ENCODE assay signal across 28 mouse cellular contexts in the genomic region with DNA sequence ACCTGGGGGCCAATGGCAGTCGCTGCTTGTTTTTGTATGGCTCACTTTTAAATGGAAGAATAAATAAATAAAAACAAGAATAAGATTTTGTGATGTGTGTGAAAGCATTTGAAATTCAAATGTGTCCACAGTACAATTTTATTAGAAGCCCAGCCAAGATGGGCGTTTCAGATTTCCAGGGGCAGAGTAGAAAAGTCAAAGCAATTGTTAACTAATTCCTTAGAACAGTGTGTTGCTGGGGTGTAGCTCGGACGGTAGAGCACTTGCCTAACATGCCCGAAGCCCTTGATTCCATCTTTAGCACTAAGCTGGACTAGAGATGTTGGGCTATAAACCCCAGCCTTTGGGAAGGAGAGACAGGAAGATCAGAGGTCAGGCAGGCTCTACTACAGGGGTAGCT.
DNase-seq lines count a peak whose midpoint lies in the region; ATAC-seq lines count a peak whose summit lies in the region.
"Had no signal": no experiment of that assay in that cellular context is flagged by ENCODE, and none has a peak within 500 bp of the region (broad histone marks: within the 10 kb centered on the region; RNA-seq: fewer than 3 reads in every experiment).

No protein-coding gene starts in this region.

- no peak overlapping the region for H3K4me3 ChIP-seq in midbrain, embryonic 16.5 days (ENCODE audit: low read depth, low read length)
- no peak overlapping the region for H3K4me3 ChIP-seq in midbrain, embryonic 10.5 days
- H3K4me3 ChIP-seq: forebrain, embryonic 10.5 days; heart, adult 2 months; heart, embryonic 13.5 days; hindbrain, embryonic 13.5 days; liver, embryonic 13.5 days; megakaryocyte, embryonic 14.5 days; neural tube, embryonic 13.5 days; stomach, embryonic 15.5 days had no signal

- no peaks in the 10 kb centered on the region for H3K9me3 ChIP-seq in midbrain, embryonic 16.5 days (replicated peaks; ENCODE audit: control insufficient read depth, low read length, poor library complexity, severe bottlenecking)
- peaks cover 8% of the 10 kb centered on the region for H3K9me3 ChIP-seq in midbrain, embryonic 10.5 days (replicated peaks)
- H3K9me3 ChIP-seq: liver, embryonic 13.5 days; neural tube, embryonic 13.5 days; stomach, embryonic 15.5 days had no signal

- H3K27ac ChIP-seq in midbrain, embryonic 16.5 days (ENCODE audit: low read length): no peak overlapping the region
- no peak overlapping the region for H3K27ac ChIP-seq in midbrain, embryonic 10.5 days (replicated peaks)
- H3K27ac ChIP-seq: forebrain, embryonic 10.5 days; heart, adult 2 months; heart, embryonic 13.5 days; hindbrain, embryonic 13.5 days; liver, embryonic 13.5 days; neural tube, embryonic 13.5 days; stomach, embryonic 15.5 days had no signal

- no peak overlapping the region for H3K4me2 ChIP-seq in midbrain, embryonic 16.5 days (ENCODE audit: low read length)
- H3K4me2 ChIP-seq: heart, embryonic 13.5 days; hindbrain, embryonic 13.5 days; liver, embryonic 13.5 days; neural tube, embryonic 13.5 days; stomach, embryonic 15.5 days had no signal

- no peaks in the 10 kb centered on the region for H3K36me3 ChIP-seq in midbrain, embryonic 16.5 days (ENCODE audit: control insufficient read depth, insufficient read depth, low read length)
- no peaks in the 10 kb centered on the region for H3K36me3 ChIP-seq in midbrain, embryonic 10.5 days
- H3K36me3 ChIP-seq: G1E; heart, embryonic 13.5 days; liver, embryonic 13.5 days; neural tube, embryonic 13.5 days; stomach, embryonic 15.5 days had no signal

- no peak for DNase-seq in midbrain, embryonic 10.5 days (ENCODE audit: low spot score)
- peak; percentile 64 to 71 for DNase-seq in kidney, adult 8-10 months
- DNase-seq in kidney, postnatal 10 days: peak; percentile 38
- DNase-seq in urinary bladder, postnatal 10 days (ENCODE audit: low spot score): no peak
- no peak for DNase-seq in urinary bladder, postnatal 4 days (ENCODE audit: low spot score in 2 of 2)
- DNase-seq in heart, postnatal 4 days: no peak
- DNase-seq: adrenal gland, postnatal 36 days; B cell, adult 2 months; cerebellum, postnatal 14 days; gastrocnemius, postnatal 25 days; heart, adult 2 months; heart, postnatal 14 days; liver, embryonic 13.5 days; lung, adult 2 months; lung, postnatal 36 days; midbrain, embryonic 14.5 days; retina, postnatal 1 day had no signal

- ATAC-seq in midbrain, embryonic 16.5 days: 0 out of 2 replicates have a peak, but pooled peaks have one; percentile 36
- ATAC-seq: forebrain, embryonic 16.5 days; Patski had no signal

- no peak overlapping the region for H3K9ac ChIP-seq in midbrain, embryonic 16.5 days (ENCODE audit: low read depth, low read length)
- H3K9ac ChIP-seq: heart, embryonic 13.5 days; hindbrain, embryonic 13.5 days; liver, embryonic 13.5 days; neural tube, embryonic 13.5 days; stomach, embryonic 15.5 days had no signal

- 51% methylated on average over 5 of the region's 5 CpGs for WGBS in midbrain, embryonic 16.5 days
- 84% methylated on average over 5 of the region's 5 CpGs for whole genome bisulfite sequencing in midbrain, embryonic 10.5 days

- H3K4me1 ChIP-seq in midbrain, embryonic 16.5 days (ENCODE audit: control insufficient read depth, insufficient read depth, low read length): peaks cover 10% of the 10 kb centered on the region; the same call in 1 of the 2 replicates
- peaks cover 8% of the 10 kb centered on the region for H3K4me1 ChIP-seq in midbrain, embryonic 10.5 days
- H3K4me1 ChIP-seq: liver, embryonic 13.5 days; megakaryocyte, embryonic 14.5 days had no signal

- H3K27me3 ChIP-seq in midbrain, embryonic 16.5 days (ENCODE audit: control insufficient read depth, insufficient read depth, low read depth, low read length): no peaks in the 10 kb centered on the region
- H3K27me3 ChIP-seq in midbrain, embryonic 10.5 days (ENCODE audit: low read depth, poor library complexity, severe bottlenecking): peaks cover 2% of the 10 kb centered on the region; the same call in 1 of the 2 replicates
- H3K27me3 ChIP-seq: CH12.LX; heart, embryonic 13.5 days; hindbrain, embryonic 13.5 days; liver, embryonic 13.5 days; megakaryocyte, embryonic 14.5 days; neural tube, embryonic 13.5 days; Patski; stomach, embryonic 15.5 days had no signal

Comparison
In these comparisons a context has a peak if more than half of its experiments do, and no peak if none do; other contexts are left out.
1. DNase-seq: peak in kidney, adult 8-10 months (2 of 2) and kidney, postnatal 10 days (single experiment); none in midbrain, embryonic 10.5 days (single experiment), urinary bladder, postnatal 10 days (single experiment), urinary bladder, postnatal 4 days (0 of 2) and heart, postnatal 4 days (single experiment).